Mouse (Mus musculus): ENCODE results near the gene Atp4a.
"Not testable (repeated sequence)": the region's sequence is repeated elsewhere in the genome, so short reads cannot be mapped to it uniquely, and the experiment has no call there.

Gene Atp4a

DNA sequence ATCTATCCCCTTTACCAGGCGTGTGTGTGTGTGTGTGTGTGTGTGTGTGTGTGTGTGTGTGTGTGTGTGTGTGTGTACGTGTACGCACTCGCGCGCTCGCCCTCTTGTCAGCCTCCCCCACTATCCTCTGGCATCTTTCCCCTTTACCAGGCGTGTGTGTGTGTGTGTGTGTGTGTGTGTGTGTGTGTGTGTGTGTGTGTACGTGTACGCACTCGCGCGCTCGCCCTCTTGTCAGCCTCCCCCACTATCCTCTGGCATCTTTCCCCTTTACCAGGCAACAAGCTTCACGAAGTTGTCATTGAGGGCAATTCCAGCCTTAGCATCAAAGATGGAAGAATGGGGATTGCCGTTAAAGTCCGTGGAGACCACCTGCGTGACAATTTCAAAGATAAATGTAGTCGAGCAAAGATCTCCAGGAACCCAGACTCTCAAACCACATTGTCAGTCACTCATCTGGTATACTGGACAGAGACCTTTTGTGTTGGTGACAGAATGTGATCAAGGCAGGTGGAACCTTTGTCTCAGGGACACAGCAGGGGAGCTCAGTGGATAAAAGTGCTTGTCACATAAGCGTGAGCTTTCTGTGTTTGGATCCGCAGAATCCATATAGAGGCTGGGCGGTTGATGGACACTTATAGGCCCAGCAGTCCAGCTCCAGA lies 18.2 kb downstream of the Atp4a start:
- not testable (repeated sequence) for DNase-seq (ENCODE audit: low spot score)

DNA sequence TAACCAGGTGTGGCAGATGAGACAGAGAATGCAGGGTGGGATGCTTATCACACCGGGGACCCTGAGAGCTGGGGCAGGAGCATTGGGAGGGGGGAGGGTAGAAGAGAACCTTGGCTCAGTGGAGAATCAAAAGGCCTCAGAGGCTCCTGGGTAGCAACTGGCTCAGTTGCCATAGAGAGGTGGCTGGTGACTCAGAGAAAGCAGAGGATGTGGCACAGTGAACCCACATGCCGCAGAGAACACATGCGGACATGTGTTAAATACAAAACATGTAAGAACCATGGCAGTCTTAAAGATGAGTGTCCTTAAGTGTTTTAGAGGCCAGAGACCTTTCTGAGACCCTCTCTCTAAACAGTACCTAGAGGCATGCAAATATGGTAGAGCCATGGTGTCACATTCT lies 24.2 kb downstream of the Atp4a start:
- DNase-seq (ENCODE audit: low spot score): no peak

GRCm38 (mm10) chr7:30742570-30742969 lies 30.6 kb downstream of the Atp4a start:
- DNase-seq (ENCODE audit: low spot score): not testable (repeated sequence)

DNA sequence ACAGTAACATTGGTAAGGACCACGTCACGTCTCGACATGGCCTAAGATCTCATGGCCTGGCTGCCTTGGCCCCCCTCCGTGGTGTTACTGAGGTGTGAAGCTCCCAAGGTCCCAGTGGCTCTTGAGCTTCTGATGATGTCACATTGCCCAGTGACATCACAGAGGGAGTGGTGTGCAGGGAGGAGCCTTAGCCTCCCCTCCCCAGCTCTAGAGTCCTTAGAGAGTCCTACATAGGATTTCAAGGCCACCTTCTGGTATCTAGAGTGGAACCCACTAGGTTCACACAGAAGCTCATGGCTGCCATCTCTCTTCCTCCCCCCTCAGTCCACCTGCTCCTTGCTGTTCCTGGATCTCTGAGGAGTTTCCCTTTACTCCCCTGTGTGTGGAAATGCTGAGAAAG lies 31.6 kb downstream of the Atp4a start, which contains the start of gene Gapdhs:
TSS of gene Gapdhs (minus strand) at position 65 of the 400 bp plus-strand sequence.
- not testable (repeated sequence) for DNase-seq (ENCODE audit: low spot score)

- DNase-seq (ENCODE audit: low spot score): no peak
These were observed 32.1 kb downstream of the Atp4a start for GRCm38 (mm10) chr7:30744022-30744598.

GRCm38 (mm10) chr7:30747525-30748204 lies 35.7 kb downstream of the Atp4a start:
- DNase-seq (ENCODE audit: low spot score): no peak

- no peak for DNase-seq (ENCODE audit: low spot score)
These were observed 38.0 kb downstream of the Atp4a start for GRCm38 (mm10) chr7:30749824-30750606.

GRCm38 (mm10) chr7:30751086-30751669 lies 39.2 kb downstream of the Atp4a start, which contains the start of gene Sbsn:
Sbsn (plus strand) TSS chr7:30751471.
- no peak for DNase-seq (ENCODE audit: low spot score)

DNA sequence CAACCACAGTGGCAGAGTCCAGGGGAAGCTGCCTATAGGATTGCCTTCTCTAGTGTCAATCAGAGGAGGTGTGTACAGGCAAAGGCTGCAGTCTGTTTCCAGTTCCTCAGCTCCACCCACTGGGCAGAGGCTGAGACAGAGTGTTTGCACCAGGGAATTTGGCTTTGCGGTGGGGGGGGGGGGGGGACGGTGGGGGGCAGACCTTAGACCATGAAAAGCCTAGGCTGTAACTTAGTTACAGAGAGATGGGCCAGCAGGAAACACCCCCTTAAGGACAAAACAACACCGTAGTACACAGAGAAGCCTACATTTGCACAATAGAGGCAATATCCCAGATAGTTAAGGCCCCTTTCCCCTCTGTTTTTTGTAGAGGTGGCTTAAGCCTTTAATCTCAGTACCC lies 45.0 kb downstream of the Atp4a start:
- no peak for DNase-seq (ENCODE audit: low spot score)

DNA sequence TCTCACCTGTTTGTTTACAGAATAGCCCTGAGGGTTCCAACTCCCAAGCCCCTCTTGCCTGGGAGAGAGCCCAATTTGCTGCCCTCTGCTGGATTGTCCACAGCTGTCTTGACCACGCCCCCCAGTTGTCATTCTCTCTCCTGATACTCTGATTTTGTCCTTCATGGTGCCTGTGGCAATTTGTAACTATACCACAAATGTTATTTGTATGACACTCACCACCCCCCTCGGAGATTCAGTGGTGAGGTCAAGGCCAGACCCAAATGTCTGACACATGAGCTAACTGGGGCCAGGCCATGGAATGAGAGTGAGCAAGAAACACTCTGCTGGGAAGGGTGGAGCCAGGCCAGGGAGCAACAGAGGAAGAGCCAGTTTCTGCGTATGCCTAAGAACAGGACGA lies 46.8 kb downstream of the Atp4a start:
- peak; percentile 49 for DNase-seq (ENCODE audit: low spot score)

GRCm38 (mm10) chr7:30761769-30762352 lies 49.9 kb downstream of the Atp4a start:
- DNase-seq (ENCODE audit: low spot score): no peak

DNA sequence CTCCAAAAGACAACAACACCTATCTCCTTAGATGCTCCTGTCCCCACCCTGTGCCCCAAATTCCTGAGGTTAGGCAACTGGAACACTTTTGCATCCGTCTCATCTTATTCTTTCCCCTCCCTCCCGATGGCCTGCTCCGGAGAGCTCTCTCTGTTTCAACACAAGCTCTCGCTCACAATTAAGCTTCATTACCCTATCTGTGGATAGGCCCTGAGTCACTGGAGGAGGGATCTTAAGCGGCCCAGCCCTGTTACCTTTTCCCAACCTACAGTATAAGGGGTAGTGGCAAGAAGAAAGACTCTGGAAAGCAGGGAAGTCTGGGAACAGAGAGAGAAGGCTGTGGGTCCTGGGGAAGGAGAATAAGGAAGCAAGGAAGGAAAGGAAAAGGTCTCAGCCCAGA lies 51.4 kb downstream of the Atp4a start, which contains the start of gene Dmkn:
TSS of gene Dmkn (plus strand) at position 301 of the 400 bp plus-strand sequence.
- no peak for DNase-seq (ENCODE audit: low spot score)

GRCm38 (mm10) chr7:30765173-30765572 lies 53.2 kb downstream of the Atp4a start:
- DNase-seq (ENCODE audit: low spot score): peak; percentile 38

- DNase-seq (ENCODE audit: low spot score): no peak
These were observed 54.4 kb downstream of the Atp4a start for GRCm38 (mm10) chr7:30766408-30766807.

GRCm38 (mm10) chr7:30769236-30769635 lies 57.2 kb downstream of the Atp4a start:
- no peak for DNase-seq (ENCODE audit: low spot score)

All from embryo, embryonic 10 days (tissue).